Mouse (Mus musculus): ENCODE measurements around the gene Mas1. TPM values are rescaled to one million over a fixed set of nuclear protein-coding genes. Genes with fewer than 3 reads are reported as not detected.

The Mas1 gene
- polyA plus RNA-seq, 1 experiment from 2014 or later, result 0.29 TPM

GRCm38 (mm10) chr17:12865407-12865806 lies 2.5 kb downstream of the Mas1 start:
- H3K27ac ChIP-seq (ENCODE audit: low read depth, low read length), result no peak overlapping the region
- no peak for DNase-seq (ENCODE audit: low spot score)
- no peak for ATAC-seq (replicated peaks; ENCODE audit: low FRiP score)
- H3K36me3 ChIP-seq (ENCODE audit: control insufficient read depth, insufficient read depth, low read length), result no peaks in the 10 kb centered on the region
- H3K9me3 ChIP-seq (ENCODE audit: control insufficient read depth, low read length), result no peaks in the 10 kb centered on the region
- no peaks in the 10 kb centered on the region for H3K27me3 ChIP-seq (ENCODE audit: control insufficient read depth, insufficient read depth, low read length)
- no peaks in the 10 kb centered on the region for H3K4me1 ChIP-seq (replicated peaks; ENCODE audit: control insufficient read depth, insufficient read depth, low read length)
- no peak overlapping the region for H3K4me2 ChIP-seq (ENCODE audit: low read depth, low read length, severe bottlenecking)
- WGBS, result 65% methylated on average over 3 of the region's 3 CpGs
- H3K9ac ChIP-seq (ENCODE audit: low read length), result no peak overlapping the region
- no peak overlapping the region for H3K4me3 ChIP-seq (ENCODE audit: low read depth, low read length)

- H3K27ac ChIP-seq (ENCODE audit: low read depth, low read length), result no peak overlapping the region
- ATAC-seq (replicated peaks; ENCODE audit: low FRiP score) (no peak), DNase-seq (ENCODE audit: low spot score) (no peak)
- H3K4me3 ChIP-seq (ENCODE audit: low read depth, low read length), result no peak overlapping the region
- no peaks in the 10 kb centered on the region for H3K4me1 ChIP-seq (replicated peaks; ENCODE audit: control insufficient read depth, insufficient read depth, low read length)
- no peaks in the 10 kb centered on the region for H3K36me3 ChIP-seq (ENCODE audit: control insufficient read depth, insufficient read depth, low read length)
- H3K9ac ChIP-seq (ENCODE audit: low read length), result no peak overlapping the region
- H3K4me2 ChIP-seq (ENCODE audit: low read depth, low read length, severe bottlenecking), result no peak overlapping the region
- no peaks in the 10 kb centered on the region for H3K9me3 ChIP-seq (ENCODE audit: control insufficient read depth, low read length)
- H3K27me3 ChIP-seq (ENCODE audit: control insufficient read depth, insufficient read depth, low read length), result no peaks in the 10 kb centered on the region
Measured at GRCm38 (mm10) chr17:12864111-12864510, 3.8 kb downstream of the Mas1 start.

GRCm38 (mm10) chr17:12859006-12859520 lies 8.9 kb downstream of the Mas1 start:
- no peaks in the 10 kb centered on the region for H3K36me3 ChIP-seq (ENCODE audit: control insufficient read depth, insufficient read depth, low read length)
- 80% methylated on average over 8 of the region's 8 CpGs for WGBS
- DNase-seq (ENCODE audit: low spot score) (no peak), ATAC-seq (replicated peaks; ENCODE audit: low FRiP score) (no peak)
- H3K9ac ChIP-seq (ENCODE audit: low read length), result no peak overlapping the region
- no peaks in the 10 kb centered on the region for H3K9me3 ChIP-seq (ENCODE audit: control insufficient read depth, low read length)
- no peaks in the 10 kb centered on the region for H3K4me1 ChIP-seq (replicated peaks; ENCODE audit: control insufficient read depth, insufficient read depth, low read length)
- no peaks in the 10 kb centered on the region for H3K27me3 ChIP-seq (ENCODE audit: control insufficient read depth, insufficient read depth, low read length)
- H3K4me3 ChIP-seq (ENCODE audit: low read depth, low read length), result no peak overlapping the region
- H3K27ac ChIP-seq (ENCODE audit: low read depth, low read length), result no peak overlapping the region
- H3K4me2 ChIP-seq (ENCODE audit: low read depth, low read length, severe bottlenecking), result no peak overlapping the region

- H3K4me3 ChIP-seq (ENCODE audit: low read depth, low read length), result no peak overlapping the region
- H3K9ac ChIP-seq (ENCODE audit: low read length), result no peak overlapping the region
- 49% methylated on average over 4 of the region's 4 CpGs for WGBS
- no peaks in the 10 kb centered on the region for H3K4me1 ChIP-seq (replicated peaks; ENCODE audit: control insufficient read depth, insufficient read depth, low read length)
- H3K27me3 ChIP-seq (ENCODE audit: control insufficient read depth, insufficient read depth, low read length), result no peaks in the 10 kb centered on the region
- no peaks in the 10 kb centered on the region for H3K9me3 ChIP-seq (ENCODE audit: control insufficient read depth, low read length)
- H3K27ac ChIP-seq (ENCODE audit: low read depth, low read length), result no peak overlapping the region
- no peak overlapping the region for H3K4me2 ChIP-seq (ENCODE audit: low read depth, low read length, severe bottlenecking)
- DNase-seq (ENCODE audit: low spot score), result no peak
- no peaks in the 10 kb centered on the region for H3K36me3 ChIP-seq (ENCODE audit: control insufficient read depth, insufficient read depth, low read length)
- no peak for ATAC-seq (replicated peaks; ENCODE audit: low FRiP score)
Measured at GRCm38 (mm10) chr17:12858072-12858471, 9.9 kb downstream of the Mas1 start.

GRCm38 (mm10) chr17:12857395-12857794 lies 10.5 kb downstream of the Mas1 start:
- Histone ChIP-seq H3K4me3 (ENCODE audit: low read depth, low read length) (no peak overlapping the region), H3K27me3 (ENCODE audit: control insufficient read depth, insufficient read depth, low read length) (no peaks in the 10 kb centered on the region), H3K36me3 (ENCODE audit: control insufficient read depth, insufficient read depth, low read length) (no peaks in the 10 kb centered on the region), H3K4me1 (replicated peaks; ENCODE audit: control insufficient read depth, insufficient read depth, low read length) (no peaks in the 10 kb centered on the region), H3K27ac (ENCODE audit: low read depth, low read length) (no peak overlapping the region), H3K9ac (ENCODE audit: low read length) (no peak overlapping the region), H3K4me2 (ENCODE audit: low read depth, low read length, severe bottlenecking) (no peak overlapping the region), H3K9me3 (ENCODE audit: control insufficient read depth, low read length) (no peaks in the 10 kb centered on the region)
- no peak for ATAC-seq (replicated peaks; ENCODE audit: low FRiP score)
- DNase-seq (ENCODE audit: low spot score), result no peak
- WGBS, result 61% methylated on average over 3 of the region's 3 CpGs

GRCm38 (mm10) chr17:12854386-12854785 lies 13.6 kb downstream of the Mas1 start:
- WGBS, result 90% methylated on average over 11 of the region's 11 CpGs
- DNase-seq (ENCODE audit: low spot score), result no peak
- Histone ChIP-seq H3K9me3 (ENCODE audit: control insufficient read depth, low read length) (no peaks in the 10 kb centered on the region), H3K36me3 (ENCODE audit: control insufficient read depth, insufficient read depth, low read length) (no peaks in the 10 kb centered on the region), H3K4me2 (ENCODE audit: low read depth, low read length, severe bottlenecking) (no peak overlapping the region), H3K9ac (ENCODE audit: low read length) (no peak overlapping the region), H3K4me1 (replicated peaks; ENCODE audit: control insufficient read depth, insufficient read depth, low read length) (no peaks in the 10 kb centered on the region), H3K27ac (ENCODE audit: low read depth, low read length) (no peak overlapping the region), H3K4me3 (ENCODE audit: low read depth, low read length) (no peak overlapping the region), H3K27me3 (ENCODE audit: control insufficient read depth, insufficient read depth, low read length) (no peaks in the 10 kb centered on the region)
- no peak for ATAC-seq (replicated peaks; ENCODE audit: low FRiP score)

- no peak overlapping the region for H3K9ac ChIP-seq (ENCODE audit: low read length)
- H3K27me3 ChIP-seq (ENCODE audit: control insufficient read depth, insufficient read depth, low read length), result no peaks in the 10 kb centered on the region
- H3K4me3 ChIP-seq (ENCODE audit: low read depth, low read length), result no peak overlapping the region
- 88% methylated on average over 2 of the region's 2 CpGs for WGBS
- H3K4me2 ChIP-seq (ENCODE audit: low read depth, low read length, severe bottlenecking), result no peak overlapping the region
- H3K36me3 ChIP-seq (ENCODE audit: control insufficient read depth, insufficient read depth, low read length), result no peaks in the 10 kb centered on the region
- no peak for ATAC-seq (replicated peaks; ENCODE audit: low FRiP score)
- H3K27ac ChIP-seq (ENCODE audit: low read depth, low read length), result no peak overlapping the region
- H3K9me3 ChIP-seq (ENCODE audit: control insufficient read depth, low read length), result no peaks in the 10 kb centered on the region
- DNase-seq (ENCODE audit: low spot score), result no peak
- H3K4me1 ChIP-seq (replicated peaks; ENCODE audit: control insufficient read depth, insufficient read depth, low read length), result no peaks in the 10 kb centered on the region
Measured at GRCm38 (mm10) chr17:12853821-12854220, 14.1 kb downstream of the Mas1 start.

- DNase-seq (ENCODE audit: low spot score) (no peak), ATAC-seq (replicated peaks; ENCODE audit: low FRiP score) (no peak)
- 69% methylated on average over 11 of the region's 11 CpGs for WGBS
- no peaks in the 10 kb centered on the region for H3K36me3 ChIP-seq (ENCODE audit: control insufficient read depth, insufficient read depth, low read length)
- H3K4me1 ChIP-seq (replicated peaks; ENCODE audit: control insufficient read depth, insufficient read depth, low read length), result no peaks in the 10 kb centered on the region
- no peaks in the 10 kb centered on the region for H3K9me3 ChIP-seq (ENCODE audit: control insufficient read depth, low read length)
- H3K4me3 ChIP-seq (ENCODE audit: low read depth, low read length), result no peak overlapping the region
- no peak overlapping the region for H3K9ac ChIP-seq (ENCODE audit: low read length)
- no peak overlapping the region for H3K4me2 ChIP-seq (ENCODE audit: low read depth, low read length, severe bottlenecking)
- no peaks in the 10 kb centered on the region for H3K27me3 ChIP-seq (ENCODE audit: control insufficient read depth, insufficient read depth, low read length)
- no peak overlapping the region for H3K27ac ChIP-seq (ENCODE audit: low read depth, low read length)
Measured at GRCm38 (mm10) chr17:12851689-12852088, 16.3 kb downstream of the Mas1 start.

GRCm38 (mm10) chr17:12849778-12850382 lies 18.1 kb downstream of the Mas1 start:
- no peak for DNase-seq (ENCODE audit: low spot score)
- Histone ChIP-seq H3K4me2 (ENCODE audit: low read depth, low read length, severe bottlenecking) (no peak overlapping the region), H3K36me3 (ENCODE audit: control insufficient read depth, insufficient read depth, low read length) (no peaks in the 10 kb centered on the region), H3K4me1 (replicated peaks; ENCODE audit: control insufficient read depth, insufficient read depth, low read length) (no peaks in the 10 kb centered on the region), H3K9ac (ENCODE audit: low read length) (no peak overlapping the region), H3K27ac (ENCODE audit: low read depth, low read length) (no peak overlapping the region), H3K4me3 (ENCODE audit: low read depth, low read length) (no peak overlapping the region), H3K9me3 (ENCODE audit: control insufficient read depth, low read length) (no peaks in the 10 kb centered on the region), H3K27me3 (ENCODE audit: control insufficient read depth, insufficient read depth, low read length) (no peaks in the 10 kb centered on the region)
- 86% methylated on average over 8 of the region's 8 CpGs for WGBS
- no peak for ATAC-seq (replicated peaks; ENCODE audit: low FRiP score)
